Mouse (Mus musculus) megakaryocyte-erythroid progenitor cell, adult 5 weeks (primary cell): ENCODE results near the gene Cep104. TPM values are rescaled to one million over a fixed set of nuclear protein-coding genes. Genes with fewer than 3 reads are reported as not detected.

Experiments
- polyA plus RNA-seq: library from polyadenylated mRNA; stranded (reverse); fragments of >175 nt; gene quantifications from 2 replicates; pipeline ENCODE4 v1.2.3, GENCODE M21; 2012

Gene Cep104
- 6.6 and 7.6 TPM in 2 replicates for polyA plus RNA-seq

GRCm38 (mm10) chr4:153974431-153975291 lies at the start of gene Cep104, which contains the start of gene Dffb:
Cep104 (plus strand) TSS chr4:153975194.
Dffb (minus strand) TSS chr4:153975126.

GRCm38 (mm10) chr4:153956569-153957405 lies 18.2 kb upstream of the Cep104 start, which contains the start of gene A430005L14Rik:
A430005L14Rik (plus strand) TSS chr4:153957237.

GRCm38 (mm10) chr4:154011646-154012089 lies 36.7 kb downstream of the Cep104 start, which contains the start of gene Lrrc47:
Lrrc47 (plus strand) TSS chr4:154011731.

GRCm38 (mm10) chr4:154025641-154026440 lies 50.8 kb downstream of the Cep104 start, which contains the start of gene Smim1:
Smim1 (minus strand) TSS chr4:154026230.

GRCm38 (mm10) chr4:154042577-154042976 lies 67.6 kb downstream of the Cep104 start, which contains the start of gene Ccdc27:
Ccdc27 (minus strand) TSS chr4:154042677.

Other genes with a start within 250 kb of the Cep104 start
- gene A430005L14Rik, start 18.0 kb upstream of the Cep104 start, polyA plus RNA-seq = 95.0 and 99.9 TPM in 2 replicates
- 10.1 and 13.8 TPM in 2 replicates for gene Dffb, start 68 bp upstream of the Cep104 start, polyA plus RNA-seq
- gene Lrrc47, start 36.5 kb downstream of the Cep104 start, polyA plus RNA-seq = 171 and 221 TPM in 2 replicates
- gene Smim1, start 51.0 kb downstream of the Cep104 start, polyA plus RNA-seq = 11.9 and 13.7 TPM in 2 replicates
- not detected in 2 replicates for gene Ccdc27, start 67.5 kb downstream of the Cep104 start, polyA plus RNA-seq
- not detected in 2 replicates for gene Trp73, start 165.0 kb downstream of the Cep104 start, polyA plus RNA-seq
- 10.4 and 10.8 TPM in 2 replicates for gene Wrap73, start 167.2 kb downstream of the Cep104 start, polyA plus RNA-seq
- gene Tprgl, start 185.5 kb downstream of the Cep104 start, polyA plus RNA-seq = 99.4 and 111 TPM in 2 replicates
- 0.11 and 0.30 TPM in 2 replicates for gene Megf6, start 195.5 kb downstream of the Cep104 start, polyA plus RNA-seq